Mouse (Mus musculus) retina, adult 2 months (tissue): ENCODE results near the gene Casp3.
A peak's percentile ranks its signal among the peaks of the same experiment; 100 is the strongest.
"Not testable (repeated sequence)": the region's sequence is repeated elsewhere in the genome, so short reads cannot be mapped to it uniquely, and the experiment has no call there.

ENCODE experiments used
- DNase-seq: peaks from one replicate; pipeline ENCODE4 v3.0.0-alpha.2; 2012; ENCODE audit warnings: low read depth, low spot score

The Casp3 gene

GRCm38 (mm10) chr8:46616879-46617689 lies at the start of gene Casp3, which contains the start of gene Primpol:
Casp3 (plus strand) TSS chr8:46617291.
Primpol (minus strand) TSS chr8:46617212.
- peak; percentile 88 for DNase-seq

- DNase-seq, result no peak
Measured at GRCm38 (mm10) chr8:46567946-46568345, 49.1 kb upstream of the Casp3 start.

- no peak for DNase-seq
Measured at GRCm38 (mm10) chr8:46568942-46569341, 48.1 kb upstream of the Casp3 start.

- no peak for DNase-seq
Measured at GRCm38 (mm10) chr8:46569659-46570441, 47.2 kb upstream of the Casp3 start.

- no peak for DNase-seq
Measured at GRCm38 (mm10) chr8:46570673-46571072, 46.4 kb upstream of the Casp3 start.

- DNase-seq, result no peak
Measured at GRCm38 (mm10) chr8:46573446-46573845, 43.6 kb upstream of the Casp3 start.

- DNase-seq, result no peak
Measured at GRCm38 (mm10) chr8:46573964-46574363, 43.1 kb upstream of the Casp3 start.

GRCm38 (mm10) chr8:46578794-46579193 lies 38.3 kb upstream of the Casp3 start:
- DNase-seq, result no peak

- DNase-seq, result not testable (repeated sequence)
Measured at GRCm38 (mm10) chr8:46584328-46584727, 32.8 kb upstream of the Casp3 start.

- DNase-seq, result no peak
Measured at GRCm38 (mm10) chr8:46585576-46585975, 31.5 kb upstream of the Casp3 start.

- DNase-seq, result no peak
Measured at GRCm38 (mm10) chr8:46587911-46588310, 29.2 kb upstream of the Casp3 start.

GRCm38 (mm10) chr8:46588663-46589062 lies 28.4 kb upstream of the Casp3 start:
- DNase-seq, result no peak

- DNase-seq, result no peak
Measured at GRCm38 (mm10) chr8:46593067-46593466, 24.0 kb upstream of the Casp3 start.

- no peak for DNase-seq
Measured at GRCm38 (mm10) chr8:46593772-46594171, 23.3 kb upstream of the Casp3 start.

GRCm38 (mm10) chr8:46595593-46595992 lies 21.5 kb upstream of the Casp3 start:
- DNase-seq, result no peak

GRCm38 (mm10) chr8:46596530-46596929 lies 20.6 kb upstream of the Casp3 start:
- no peak for DNase-seq

- DNase-seq, result no peak
Measured at GRCm38 (mm10) chr8:46597411-46597810, 19.7 kb upstream of the Casp3 start.

- no peak for DNase-seq
Measured at GRCm38 (mm10) chr8:46598114-46598513, 19.0 kb upstream of the Casp3 start.

GRCm38 (mm10) chr8:46598753-46599152 lies 18.3 kb upstream of the Casp3 start:
- DNase-seq, result no peak

GRCm38 (mm10) chr8:46599314-46599904 lies 17.7 kb upstream of the Casp3 start:
- no peak for DNase-seq

GRCm38 (mm10) chr8:46600959-46601707 lies 16.0 kb upstream of the Casp3 start:
- DNase-seq, result no peak

GRCm38 (mm10) chr8:46603587-46603986 lies 13.5 kb upstream of the Casp3 start:
- no peak for DNase-seq
